In the genomic region with DNA sequence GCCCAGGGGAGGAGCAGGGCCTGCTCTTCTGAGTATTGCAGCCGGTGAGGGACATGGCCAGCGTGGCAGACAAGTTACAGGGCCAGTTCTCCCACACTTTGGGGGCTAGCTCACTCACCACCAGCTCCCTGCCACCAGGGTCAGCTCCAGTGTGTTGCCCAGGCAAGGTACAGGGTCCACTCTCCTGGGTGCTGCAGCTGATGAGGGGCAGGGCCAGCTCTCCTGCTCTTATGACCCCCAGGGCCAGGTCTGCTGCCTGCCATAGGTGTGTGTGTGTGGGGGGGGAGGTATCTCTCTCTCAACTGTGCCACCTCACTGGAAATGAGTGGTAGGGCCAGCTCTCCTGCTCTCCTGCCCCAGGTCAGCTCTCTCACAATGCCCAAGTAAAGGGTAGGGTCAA, we compare ENCODE assay signal across 21 mouse cellular contexts. TPM values are rescaled to one million over a fixed set of nuclear protein-coding genes. Genes with fewer than 3 reads are reported as not detected.
DNase-seq lines count a peak whose midpoint lies in the region; ATAC-seq lines count a peak whose summit lies in the region.
"Had no signal": no experiment of that assay in that cellular context is flagged by ENCODE, and none has a peak within 500 bp of the region (broad histone marks: within the 10 kb centered on the region; RNA-seq: fewer than 3 reads in every experiment).

No protein-coding gene starts in this region.

- no peak overlapping the region for H3K9ac ChIP-seq in kidney, embryonic 15.5 days
- H3K9ac ChIP-seq in neural tube, embryonic 11.5 days (ENCODE audit: low read length): no peak overlapping the region
- H3K9ac ChIP-seq in neural tube, embryonic 15.5 days (replicated peaks): no peak overlapping the region
- H3K9ac ChIP-seq: forebrain, embryonic 12.5 days; heart, embryonic 15.5 days; hindbrain, embryonic 15.5 days had no signal

- peak overlapping the region; percentile 51 for H3K27ac ChIP-seq in kidney, embryonic 15.5 days
- H3K27ac ChIP-seq in neural tube, embryonic 11.5 days (ENCODE audit: low read depth, low read length): 0 out of 2 replicates have a peak overlapping the region, but pooled peaks have one; percentile 14
- no peak overlapping the region for H3K27ac ChIP-seq in neural tube, embryonic 15.5 days (replicated peaks)
- H3K27ac ChIP-seq: forebrain, embryonic 12.5 days; heart, embryonic 15.5 days; hindbrain, embryonic 15.5 days; left cerebral cortex, adult 2 months; macrophage had no signal

- WGBS in kidney, embryonic 15.5 days: 74% methylated on average over 2 of the region's 2 CpGs
- 75% methylated on average over 2 of the region's 2 CpGs for WGBS in neural tube, embryonic 11.5 days
- 68% methylated on average over 2 of the region's 2 CpGs for WGBS in neural tube, embryonic 15.5 days

- H3K27me3 ChIP-seq in kidney, embryonic 15.5 days: no peaks in the 10 kb centered on the region
- H3K27me3 ChIP-seq in neural tube, embryonic 11.5 days (ENCODE audit: control insufficient read depth, insufficient read depth, low read length): no peaks in the 10 kb centered on the region
- no peaks in the 10 kb centered on the region for H3K27me3 ChIP-seq in neural tube, embryonic 15.5 days (replicated peaks)
- H3K27me3 ChIP-seq: heart, embryonic 15.5 days; hindbrain, embryonic 15.5 days had no signal

- peaks cover 15% of the 10 kb centered on the region for H3K4me1 ChIP-seq in kidney, embryonic 15.5 days
- H3K4me1 ChIP-seq in neural tube, embryonic 11.5 days (ENCODE audit: control insufficient read depth, insufficient read depth, low read length): peaks cover 12% of the 10 kb centered on the region
- H3K4me1 ChIP-seq in neural tube, embryonic 15.5 days: peaks cover 10% of the 10 kb centered on the region
- H3K4me1 ChIP-seq: heart, embryonic 15.5 days had no signal

- H3K4me2 ChIP-seq in kidney, embryonic 15.5 days: no peak overlapping the region
- no peak overlapping the region for H3K4me2 ChIP-seq in neural tube, embryonic 11.5 days (ENCODE audit: low read depth)
- no peak overlapping the region for H3K4me2 ChIP-seq in neural tube, embryonic 15.5 days
- H3K4me2 ChIP-seq: forebrain, embryonic 12.5 days; heart, embryonic 15.5 days; hindbrain, embryonic 15.5 days; midbrain, embryonic 11.5 days had no signal

- no peak overlapping the region for H3K4me3 ChIP-seq in kidney, embryonic 15.5 days (replicated peaks)
- H3K4me3 ChIP-seq in neural tube, embryonic 11.5 days (ENCODE audit: low read depth, low read length): no peak overlapping the region
- no peak overlapping the region for H3K4me3 ChIP-seq in neural tube, embryonic 15.5 days (replicated peaks)
- H3K4me3 ChIP-seq: forebrain, embryonic 12.5 days; heart, embryonic 15.5 days; hindbrain, embryonic 15.5 days; left cerebral cortex, adult 2 months had no signal

- ATAC-seq in kidney, embryonic 15.5 days (replicated peaks; ENCODE audit: low FRiP score): 0 out of 2 replicates have a peak, but pooled peaks have one; percentile 19
- ATAC-seq in neural tube, embryonic 11.5 days (ENCODE audit: insufficient read depth, low FRiP score, low TSS enrichment): no peak
- ATAC-seq in neural tube, embryonic 15.5 days (ENCODE audit: low FRiP score): no peak
- no peak for ATAC-seq in megakaryocyte, adult 5-6 weeks (ENCODE audit: poor library complexity, severe bottlenecking)
- ATAC-seq: intestine, postnatal 0 days had no signal

- peak; percentile 11 for DNase-seq in cerebellum, adult 9-11 months
- no peak for DNase-seq in cerebellum, adult 18-20 months
- DNase-seq in kidney, adult 18-20 months: no peak
- no peak for DNase-seq in neural tube, embryonic 11.5 days (ENCODE audit: low spot score)
- DNase-seq in cerebellum, postnatal 4 days (ENCODE audit: low spot score in 2 of 2): no peak
- DNase-seq: adrenal gland, postnatal 10 days; cerebellum, adult 8-10 months; heart, postnatal 4 days; retina, postnatal 1 day; right cerebral cortex, postnatal 25 days; spleen, adult 18-20 months had no signal

- no peaks in the 10 kb centered on the region for H3K9me3 ChIP-seq in kidney, embryonic 15.5 days (replicated peaks)
- H3K9me3 ChIP-seq in neural tube, embryonic 11.5 days (ENCODE audit: control insufficient read depth, low read length): no peaks in the 10 kb centered on the region
- H3K9me3 ChIP-seq in neural tube, embryonic 15.5 days (replicated peaks): no peaks in the 10 kb centered on the region
- H3K9me3 ChIP-seq: forebrain, embryonic 12.5 days; heart, embryonic 15.5 days; hindbrain, embryonic 15.5 days had no signal

- H3K36me3 ChIP-seq in kidney, embryonic 15.5 days: no peaks in the 10 kb centered on the region
- no peaks in the 10 kb centered on the region for H3K36me3 ChIP-seq in neural tube, embryonic 11.5 days (ENCODE audit: control insufficient read depth, insufficient read depth, low read length)
- H3K36me3 ChIP-seq in neural tube, embryonic 15.5 days: no peaks in the 10 kb centered on the region
- H3K36me3 ChIP-seq: forebrain, embryonic 12.5 days; heart, embryonic 15.5 days; hindbrain, embryonic 15.5 days had no signal

RNA-seq across cellular contexts. Expression of a gene that starts 54.0 kb away (rescaled TPM):
- 5.5 and 6.4 TPM in 2 replicates for polyA plus RNA-seq in kidney, embryonic 15.5 days (2015; fragmentation: Nextera tagmentation; extraction: Ambion mirVana)
- polyA plus RNA-seq in neural tube, embryonic 11.5 days (2014; fragmentation: Nextera tagmentation; extraction: Ambion mirVana): 0.95 and 1.1 TPM in 2 replicates
- polyA plus RNA-seq in neural tube, embryonic 15.5 days (2015; fragmentation: Nextera tagmentation; extraction: Ambion mirVana): 1.5 and 2.1 TPM in 2 replicates
- total RNA-seq in megakaryocyte, adult 5-6 weeks (2015): 0.98 and 1.5 TPM in 2 replicates
- total RNA-seq in megakaryocyte, adult 5-6 weeks (2017): 0.40 and 2.0 TPM in 2 replicates
